Mouse (Mus musculus): ENCODE results near the gene Ube2g1. TPM values are rescaled to one million over a fixed set of nuclear protein-coding genes. Genes with fewer than 3 reads are reported as not detected.
"Not testable (repeated sequence)": the region's sequence is repeated elsewhere in the genome, so short reads cannot be mapped to it uniquely, and the experiment has no call there.

Ube2g1 gene
- total RNA-seq, 2 experiments from 2014 or later = 81.3 to 82.5 TPM

DNA sequence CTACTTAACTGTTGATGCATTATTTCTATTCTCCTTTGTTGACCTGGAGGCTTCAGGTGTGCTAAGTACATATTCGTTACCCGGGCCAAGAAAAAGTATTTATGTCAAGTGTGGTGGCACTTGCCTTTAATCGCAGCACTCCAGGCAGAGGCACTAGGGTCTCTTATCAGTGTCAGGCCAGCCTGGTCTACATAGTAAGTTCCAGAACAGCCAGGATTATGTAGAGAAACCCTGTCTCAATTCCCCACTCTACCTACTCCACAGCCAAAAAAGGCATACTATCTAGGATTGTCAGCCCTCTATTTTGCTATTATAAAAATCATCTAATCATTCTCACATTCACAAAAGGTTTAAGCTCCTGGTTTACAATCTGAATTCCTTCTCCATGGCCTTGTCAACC lies 82.0 kb downstream of the Ube2g1 start:
- no peak for DNase-seq (ENCODE audit: low spot score)

DNA sequence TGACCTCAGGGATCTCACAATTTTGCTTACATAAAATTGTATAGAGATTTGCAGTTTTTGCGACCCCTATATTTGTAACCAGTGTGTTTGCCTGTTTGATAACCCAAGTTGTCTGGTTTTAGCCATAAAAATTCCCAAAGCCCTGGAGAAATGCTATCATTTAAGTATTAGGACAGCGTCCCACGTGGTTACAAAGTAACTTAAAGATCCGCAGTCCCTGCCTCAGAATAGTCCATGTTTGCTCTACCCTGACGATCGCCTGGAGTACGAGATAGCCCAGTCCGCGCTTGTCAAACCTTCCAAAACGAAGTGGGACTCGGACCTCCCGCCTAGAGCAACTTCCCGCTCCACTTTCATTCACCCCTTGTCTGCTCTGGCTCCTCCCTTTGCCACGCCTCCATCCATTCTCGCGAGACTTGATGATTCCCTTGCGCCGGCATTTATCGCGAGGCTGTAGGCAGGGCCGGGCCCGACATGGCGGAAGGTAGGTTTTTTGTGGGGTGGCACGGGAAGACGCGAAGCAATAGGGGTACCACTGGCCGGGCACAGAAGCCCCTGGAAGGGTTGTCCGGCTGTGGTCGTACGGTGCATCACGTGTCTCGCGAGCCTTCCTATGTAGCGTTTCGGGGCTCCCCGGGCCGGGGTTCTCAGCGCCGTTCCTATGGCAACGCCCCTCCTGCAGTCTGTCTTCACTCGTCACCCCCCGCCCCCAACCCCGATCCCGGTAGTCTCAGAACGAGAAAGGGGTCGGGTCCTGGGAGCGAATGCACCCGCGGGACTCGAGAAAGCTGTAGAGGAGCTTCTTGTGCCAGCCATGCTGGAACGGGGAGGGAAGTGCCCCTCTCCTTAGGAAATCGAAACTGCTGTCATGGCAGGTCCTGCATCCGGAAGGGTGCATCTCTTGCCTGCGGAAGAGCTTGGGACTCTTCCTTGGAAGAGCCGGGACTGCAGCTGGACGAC lies 82.7 kb downstream of the Ube2g1 start, which contains the start of gene Ankfy1:
TSS of gene Ankfy1 (plus strand) at position 456 of the 960 bp plus-strand sequence.
- DNase-seq (ENCODE audit: low spot score) = peak; percentile 98

DNA sequence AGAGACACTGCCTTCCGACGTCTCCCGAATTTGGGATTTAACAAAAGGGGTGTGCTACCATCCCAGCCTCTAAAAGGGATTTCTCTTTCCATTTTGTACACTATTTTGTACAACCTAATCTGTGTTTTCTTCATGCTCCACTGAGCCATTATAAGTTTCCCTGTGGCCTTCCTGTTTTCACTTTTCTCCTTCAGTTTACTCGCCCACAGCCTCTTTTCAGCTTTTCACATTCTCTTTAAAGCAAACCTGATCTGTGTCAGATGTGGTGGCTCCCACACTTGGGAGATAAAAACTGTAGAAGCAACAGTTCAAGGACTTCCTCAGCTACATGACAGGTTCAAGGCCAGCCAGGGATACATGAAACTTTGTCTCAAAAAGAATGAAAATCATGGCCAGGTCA lies 85.3 kb downstream of the Ube2g1 start:
- DNase-seq (ENCODE audit: low spot score) = no peak

DNA sequence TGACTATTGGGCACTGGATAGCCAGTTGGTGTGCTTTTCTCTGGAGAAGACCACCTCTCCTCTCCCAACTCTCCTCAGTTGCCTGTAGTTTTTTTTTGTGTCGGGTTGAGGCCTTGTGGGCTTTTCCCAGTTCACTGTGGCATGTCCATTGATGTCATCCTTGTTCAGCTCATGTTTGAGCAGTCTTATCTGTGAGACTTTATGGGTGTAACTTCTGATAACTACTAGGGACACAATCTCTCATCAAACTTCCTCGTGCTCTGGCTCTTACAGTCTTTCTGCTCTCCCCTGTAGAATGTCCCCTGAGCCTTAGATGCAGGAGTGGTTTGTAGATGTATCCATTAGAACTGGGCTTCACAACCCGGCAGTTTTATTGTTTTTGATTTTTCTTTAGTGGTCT lies 87.9 kb downstream of the Ube2g1 start:
- DNase-seq (ENCODE audit: low spot score) = no peak

DNA sequence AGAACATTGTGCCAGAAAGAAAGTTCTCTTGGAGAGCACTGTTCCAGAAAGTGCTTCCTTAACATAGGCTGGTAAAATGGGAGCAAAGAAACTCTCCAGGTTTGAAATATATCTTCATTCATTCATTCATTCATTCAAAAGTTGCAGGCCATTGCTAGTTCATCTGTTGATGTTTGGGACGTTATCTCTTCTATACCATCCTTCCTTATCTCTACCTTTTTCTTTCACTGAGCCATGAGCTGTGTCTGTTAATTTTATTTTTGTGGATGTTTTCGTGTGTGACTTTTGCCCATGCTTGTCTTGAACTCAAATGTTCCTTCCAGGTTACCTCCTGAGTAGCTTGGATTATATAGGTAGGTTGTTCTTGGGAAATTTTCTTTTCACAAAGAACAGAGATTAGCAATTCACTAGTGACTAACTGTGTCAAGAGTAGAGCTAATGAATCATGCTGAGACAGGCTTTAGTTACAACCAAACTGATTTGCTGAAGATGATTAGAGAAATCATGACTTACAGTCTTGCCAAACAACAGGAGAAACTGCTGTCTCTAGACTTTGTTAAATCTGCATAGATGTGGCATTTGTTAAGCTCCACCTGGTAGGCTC lies 89.4 kb downstream of the Ube2g1 start:
- no peak for DNase-seq (ENCODE audit: low spot score)

DNA sequence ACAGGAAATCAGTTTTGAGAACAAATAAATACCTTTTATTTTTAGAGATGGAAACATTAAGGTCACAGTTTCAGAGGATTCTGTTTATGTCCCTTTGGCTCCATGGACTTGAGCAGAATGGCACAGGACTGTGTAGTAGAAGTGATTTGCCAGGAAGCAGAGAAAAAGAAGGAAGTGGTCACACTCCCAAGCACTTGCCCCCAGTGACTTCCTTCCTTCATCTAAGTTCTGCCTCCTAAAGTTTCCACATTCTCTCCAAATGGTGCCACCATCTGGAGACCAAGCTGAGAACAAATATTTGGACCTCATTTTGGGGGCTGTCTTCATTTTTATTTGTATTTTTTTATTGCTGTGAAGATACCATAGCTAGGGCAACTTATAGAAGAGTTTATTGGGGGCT lies 90.2 kb downstream of the Ube2g1 start:
- no peak for DNase-seq (ENCODE audit: low spot score)

DNA sequence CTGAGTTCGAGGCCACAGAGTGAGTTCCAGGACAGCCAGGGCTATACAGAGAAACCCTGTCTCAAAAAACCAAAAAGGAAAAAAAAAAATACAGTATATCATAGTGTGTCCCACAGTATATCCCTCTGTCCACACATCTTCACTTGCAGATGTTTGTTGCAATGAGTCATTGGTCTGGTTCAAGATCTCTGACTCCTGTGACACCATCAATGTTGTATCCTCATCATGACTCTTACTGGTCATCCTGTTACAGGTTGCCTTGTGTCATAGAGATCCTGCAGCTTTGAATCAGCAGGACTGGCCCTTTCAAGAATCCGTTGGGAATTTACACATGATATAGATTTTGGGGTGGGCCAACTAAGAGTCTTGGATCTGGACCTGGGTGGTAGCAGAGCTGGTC lies 98.0 kb downstream of the Ube2g1 start:
- DNase-seq (ENCODE audit: low spot score) = not testable (repeated sequence)

DNA sequence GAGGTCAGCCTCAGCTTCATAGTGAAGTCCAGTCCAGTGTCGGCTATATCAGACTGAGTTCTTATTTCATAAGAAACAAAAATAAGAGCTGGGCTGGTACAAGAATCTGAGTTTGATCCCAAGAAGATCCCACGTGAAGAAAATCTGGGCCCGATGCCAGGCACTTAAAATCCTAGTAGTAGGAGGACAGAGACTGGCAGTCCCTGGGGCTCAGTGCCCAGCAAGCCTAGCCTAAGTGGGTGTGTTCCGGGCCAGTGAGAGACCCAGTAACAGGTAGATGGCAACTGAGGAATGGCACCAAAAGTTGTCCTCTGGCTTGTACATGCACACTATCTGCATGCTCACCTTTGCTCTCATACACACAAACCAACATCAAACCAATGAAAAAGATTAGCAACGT lies 105.6 kb downstream of the Ube2g1 start:
- peak; percentile 38 for DNase-seq (ENCODE audit: low spot score)

DNA sequence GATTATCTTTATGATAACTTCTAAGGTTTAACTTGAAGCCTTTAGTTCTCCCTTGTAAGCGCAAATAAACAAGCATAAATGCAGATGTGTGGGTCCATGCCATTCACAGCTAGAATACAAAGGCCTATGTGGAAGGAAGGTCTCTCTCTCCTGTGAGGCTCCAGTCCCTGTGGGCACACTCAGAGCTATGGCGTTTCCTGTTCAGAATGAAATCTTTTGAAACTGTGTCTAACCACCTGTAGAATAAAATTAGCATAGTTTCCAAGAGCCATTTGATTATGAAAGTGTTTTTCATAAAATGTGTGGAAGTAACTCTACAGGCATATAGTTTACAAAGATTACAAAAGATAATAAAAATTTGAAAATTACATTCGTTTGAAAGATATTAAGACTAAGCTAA lies 111.1 kb downstream of the Ube2g1 start:
- no peak for DNase-seq (ENCODE audit: low spot score)

DNA sequence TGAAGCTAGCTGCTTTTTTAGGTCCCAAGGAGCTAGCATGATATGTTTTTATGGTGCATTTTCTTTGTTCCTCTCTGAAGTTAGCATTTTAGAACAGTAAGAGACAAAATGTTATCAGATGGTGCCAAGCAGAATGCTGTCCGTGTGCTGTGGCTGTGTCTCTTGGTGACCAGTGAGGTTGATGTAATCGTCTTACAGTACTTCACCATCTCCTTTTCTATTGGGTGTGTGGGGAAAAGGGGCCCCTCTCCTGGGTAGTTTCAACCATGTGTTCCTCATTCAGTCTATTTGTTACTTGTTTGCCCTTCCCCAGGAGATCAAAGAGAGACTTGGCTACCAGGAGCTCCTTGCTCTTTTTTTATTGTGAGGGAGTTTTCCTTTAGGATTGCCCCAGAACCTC lies 116.1 kb downstream of the Ube2g1 start:
- DNase-seq (ENCODE audit: low spot score) = no peak

DNA sequence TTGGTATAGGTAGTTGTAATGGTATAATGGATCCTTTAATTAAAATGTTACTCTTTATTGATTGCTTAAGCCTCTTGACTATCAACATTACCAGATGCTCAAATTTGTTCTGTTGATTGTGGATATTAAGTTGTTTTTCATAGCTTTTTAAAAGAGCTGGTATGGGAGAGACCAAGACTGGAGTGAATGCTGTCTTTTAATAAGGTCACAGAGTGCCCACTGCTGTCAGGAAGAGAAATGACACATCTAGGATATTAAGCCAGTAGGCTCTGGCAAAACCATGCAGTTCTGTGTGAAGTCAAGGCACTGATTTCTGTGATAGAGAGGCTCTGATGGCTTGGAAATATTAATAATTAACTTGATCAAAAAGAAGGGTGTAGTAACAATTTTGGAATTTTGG lies 116.8 kb downstream of the Ube2g1 start:
- DNase-seq (ENCODE audit: low spot score) = peak; percentile 40

DNA sequence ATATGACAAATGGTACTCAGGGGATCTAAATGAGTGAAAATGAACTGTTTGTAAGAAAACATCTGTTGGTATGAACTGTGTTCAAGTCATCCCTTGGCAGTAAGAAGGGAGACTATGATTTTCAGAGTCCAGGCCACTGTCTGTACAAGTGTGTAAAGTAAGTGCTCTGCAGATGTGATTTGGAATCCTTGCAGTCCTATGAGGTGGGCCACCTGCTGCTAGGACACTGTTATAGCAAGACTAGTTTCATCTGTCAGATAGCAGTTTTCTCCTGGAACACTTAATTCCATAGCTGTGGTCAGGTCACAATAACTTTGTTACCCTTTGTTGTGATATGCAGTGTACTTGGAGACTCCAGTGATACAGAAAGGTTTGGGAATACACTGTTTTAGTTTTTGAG lies 118.9 kb downstream of the Ube2g1 start:
- DNase-seq (ENCODE audit: low spot score) = no peak

DNA sequence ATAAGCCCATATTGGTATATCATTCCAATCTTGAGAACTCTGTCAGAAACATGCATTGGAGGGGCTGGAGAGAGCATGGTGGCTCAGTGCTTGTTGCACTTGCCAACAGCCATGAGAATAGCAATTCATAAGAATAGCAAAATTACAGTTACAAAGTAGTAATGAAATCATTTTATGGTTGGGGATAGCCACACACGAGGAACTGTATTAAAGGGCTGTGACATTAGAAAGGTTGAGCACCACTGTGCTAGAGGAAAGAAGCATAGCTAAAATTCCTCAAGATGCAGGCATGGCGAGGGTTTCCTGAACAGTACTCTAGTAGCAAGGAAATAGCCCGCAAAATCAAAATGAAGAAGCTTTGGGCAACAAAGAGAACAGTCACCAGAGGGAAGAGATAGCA lies 126.7 kb downstream of the Ube2g1 start:
- DNase-seq (ENCODE audit: low spot score) = no peak

DNA sequence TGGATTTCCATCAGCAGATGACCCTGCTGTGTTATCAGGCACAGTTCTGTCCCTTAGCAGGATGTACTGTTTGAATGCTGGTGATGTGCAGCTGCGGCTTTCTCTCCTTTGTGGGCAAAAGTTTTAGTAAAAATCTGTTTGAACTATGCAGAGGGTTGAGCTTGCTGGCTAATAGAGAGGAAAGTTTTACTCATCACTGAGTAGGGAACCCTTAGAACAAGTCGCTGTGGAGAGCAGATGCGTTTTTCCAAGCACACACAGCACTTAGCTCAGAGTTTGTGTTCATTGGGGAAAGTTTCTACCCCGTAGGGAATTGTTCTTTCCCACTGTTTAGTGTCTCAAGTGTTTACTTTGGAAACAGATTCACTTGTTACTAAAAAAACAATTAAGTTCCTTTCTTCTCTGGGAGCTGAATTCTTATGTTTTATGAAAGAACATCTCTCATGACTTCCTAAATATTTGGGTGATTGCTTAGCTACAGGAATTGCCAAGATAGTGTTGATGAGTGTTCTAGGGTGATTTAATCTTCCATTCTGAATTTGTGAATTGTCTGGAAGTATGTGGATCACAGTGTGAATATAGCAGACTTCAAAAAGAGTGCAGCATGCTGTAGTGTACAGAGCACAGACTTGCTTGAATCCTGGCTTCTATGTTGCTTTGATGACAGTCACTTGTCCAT lies 127.9 kb downstream of the Ube2g1 start:
- DNase-seq (ENCODE audit: low spot score) = peak; percentile 58

DNA sequence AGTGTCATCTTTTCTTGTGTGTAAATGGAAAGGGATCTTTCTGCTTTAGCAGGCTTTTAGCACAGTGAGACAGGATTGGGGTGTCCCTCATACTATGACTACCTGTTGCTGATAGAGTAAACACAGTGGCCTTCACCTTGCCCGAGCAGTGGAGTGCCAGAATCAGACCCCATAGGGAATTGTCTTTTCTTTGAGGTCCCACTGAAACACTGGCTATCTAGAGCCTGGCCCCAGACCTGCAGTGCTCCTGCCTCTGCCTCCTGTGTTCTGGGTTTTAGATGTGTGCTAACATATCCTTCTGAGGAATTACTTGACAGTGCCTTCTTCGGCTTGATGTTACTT lies 128.4 kb downstream of the Ube2g1 start:
- no peak for DNase-seq (ENCODE audit: low spot score)

Small RNA genes within 50 kb of the gene (microRNA-seq; reads per million reads assigned to microRNA genes)
- gene Gm25678 = not detected

Other genes starting within 250 kb of the Ube2g1 start
- gene Tekt1, start 244.8 kb upstream of the Ube2g1 start, total RNA-seq (2021) = 1 to 10 TPM; 1.6 to 3.4 TPM
- 100 to 1,000 TPM; 311 to 327 TPM for gene Smtnl2, start 195.6 kb upstream of the Ube2g1 start, total RNA-seq (2021)
- gene Ggt6, start 171.8 kb upstream of the Ube2g1 start, total RNA-seq (2021) = 1 to 10 TPM; 2.1 to 2.3 TPM
- gene Mybbp1a, start 165.9 kb upstream of the Ube2g1 start, total RNA-seq (2021) = 10 to 100 TPM; 54.7 to 63.3 TPM
- 10 to 100 TPM; 26.5 to 42.7 TPM for gene Spns2, start 117.4 kb upstream of the Ube2g1 start, total RNA-seq (2021)
- gene Spns3, start 56.8 kb upstream of the Ube2g1 start, total RNA-seq (2021) = under 1 TPM; 0.19 to 0.39 TPM
- 1 to 10 TPM; 7.0 to 8.3 TPM for gene Ankfy1, start 82.7 kb downstream of the Ube2g1 start, total RNA-seq (2021)
- gene Cyb5d2, start 188.9 kb downstream of the Ube2g1 start, total RNA-seq (2021) = 10 to 100 TPM; 22.1 to 25.1 TPM
- gene Zzef1, start 188.9 kb downstream of the Ube2g1 start, total RNA-seq (2021) = 10 to 100 TPM; 10.2 to 12.9 TPM

Measured in gastrocnemius, adult 18-20 months (tissue).